Mouse (Mus musculus) adrenal gland, postnatal 36 days (tissue): ENCODE results near the gene Tex26. TPM values are rescaled to one million over a fixed set of nuclear protein-coding genes. Genes with fewer than 3 reads are reported as not detected.

Experiments
- DNase-seq, 2 experiments: peaks; one replicate each; pipeline ENCODE4 v3.0.0; 2021; ENCODE audit warnings: mixed read lengths in 1 of 2
- total RNA-seq, 2 experiments: library from RNA; stranded (reverse); gene quantifications; 2 replicates each; pipeline ENCODE4 v1.2.3; 2021

Gene Tex26
- total RNA-seq, 2 experiments from 2014 or later, result not detected

GRCm38 (mm10) chr5:149433618-149434017 lies 5.8 kb upstream of the Tex26 start:
- no peak for DNase-seq

GRCm38 (mm10) chr5:149434141-149434690 lies 5.2 kb upstream of the Tex26 start:
- no peak for DNase-seq

- DNase-seq, result no peak
Observed at GRCm38 (mm10) chr5:149436541-149436940, 2.9 kb upstream of the Tex26 start.

GRCm38 (mm10) chr5:149437150-149437549 lies 2.3 kb upstream of the Tex26 start:
- DNase-seq, result no peak

- DNase-seq, result peak; percentile 48 to 57
Observed at GRCm38 (mm10) chr5:149440180-149440573, 717 bp downstream of the Tex26 start.

- DNase-seq, result no peak
Observed at GRCm38 (mm10) chr5:149441646-149442276, 2.3 kb downstream of the Tex26 start.

GRCm38 (mm10) chr5:149442277-149442660 lies 2.8 kb downstream of the Tex26 start:
- no peak for DNase-seq

GRCm38 (mm10) chr5:149444451-149444850 lies 5.0 kb downstream of the Tex26 start:
- DNase-seq, result no peak

- no peak for DNase-seq
Observed at GRCm38 (mm10) chr5:149446495-149446894, 7.0 kb downstream of the Tex26 start.

GRCm38 (mm10) chr5:149447733-149448132 lies 8.3 kb downstream of the Tex26 start:
- DNase-seq, result no peak

GRCm38 (mm10) chr5:149449406-149449805 lies 9.9 kb downstream of the Tex26 start:
- no peak for DNase-seq

- DNase-seq, result no peak
Observed at GRCm38 (mm10) chr5:149451209-149451681, 11.8 kb downstream of the Tex26 start.

- peak; percentile 78 to 84 for DNase-seq
Observed at GRCm38 (mm10) chr5:149454281-149454680, 14.8 kb downstream of the Tex26 start.

- no peak for DNase-seq
Observed at GRCm38 (mm10) chr5:149456544-149456943, 17.1 kb downstream of the Tex26 start.

GRCm38 (mm10) chr5:149462071-149462470 lies 22.6 kb downstream of the Tex26 start:
- no peak for DNase-seq

GRCm38 (mm10) chr5:149465305-149465704 lies 25.8 kb downstream of the Tex26 start:
- no peak for DNase-seq

GRCm38 (mm10) chr5:149474142-149474541 lies 34.7 kb downstream of the Tex26 start:
- DNase-seq, result no peak

- DNase-seq, result no peak
Observed at GRCm38 (mm10) chr5:149474701-149475468, 35.4 kb downstream of the Tex26 start.

GRCm38 (mm10) chr5:149481920-149482319 lies 42.5 kb downstream of the Tex26 start:
- DNase-seq, result no peak

- peak; percentile 6 to 47 for DNase-seq
Observed at GRCm38 (mm10) chr5:149483321-149484052, 44.0 kb downstream of the Tex26 start.

- DNase-seq, result no peak
Observed at GRCm38 (mm10) chr5:149484270-149484669, 44.8 kb downstream of the Tex26 start.

GRCm38 (mm10) chr5:149485447-149485846 lies 46.0 kb downstream of the Tex26 start:
- DNase-seq, result no peak
